Mouse (Mus musculus) testis, adult 2 months (tissue): ENCODE measurements around the gene Ltbp1.

Source experiments
- CTCF ChIP-seq: fragments of 200-500 bp; IDR thresholded peaks from 2 replicates; pipeline ENCODE4 v1.5.1; 2012; ENCODE audit warnings: low read depth, mild to moderate bottlenecking, inconsistent platforms, low read length, moderate library complexity; ENCODE audit not compliant: control insufficient read depth, insufficient read depth, insufficient replicate concordance
- POLR2A ChIP-seq: fragments of 200-500 bp; IDR thresholded peaks from 2 replicates; pipeline ENCODE4 v1.6.1; 2012; ENCODE audit warnings: low read depth, mild to moderate bottlenecking, inconsistent platforms, low read length, moderate library complexity; ENCODE audit not compliant: control insufficient read depth

- TF ChIP-seq CTCF, result no peak
- TF ChIP-seq POLR2A, result no peak
These were observed 95.8 kb downstream of the Ltbp1 start for GRCm38 (mm10) chr17:75101215-75101614.
